Comparison of ENCODE assay signal across 16 mouse cellular contexts in genomic region chr8:120937474-120937873, GRCm38 (mm10).
A peak's percentile ranks its signal among the peaks of the same experiment; 100 is the strongest.
DNase-seq lines count a peak whose midpoint lies in the region; ATAC-seq and TF ChIP-seq lines count a peak whose summit lies in the region.
"Had no signal": no experiment of that assay in that cellular context is flagged by ENCODE, and none has a peak within 500 bp of the region (broad histone marks: within the 10 kb centered on the region; RNA-seq: fewer than 3 reads in every experiment).

No protein-coding gene starts in this region.

- H3K36me3 ChIP-seq in intestine, embryonic 14.5 days (ENCODE audit: control insufficient read depth, insufficient read depth, low read length), result no peaks in the 10 kb centered on the region
- no peaks in the 10 kb centered on the region for H3K36me3 ChIP-seq in intestine, postnatal 0 days (ENCODE audit: control insufficient read depth, insufficient read depth)
- H3K36me3 ChIP-seq in lung, embryonic 15.5 days, result no peaks in the 10 kb centered on the region
- no peaks in the 10 kb centered on the region for H3K36me3 ChIP-seq in embryonic facial prominence, embryonic 10.5 days (replicated peaks)
- no peaks in the 10 kb centered on the region for H3K36me3 ChIP-seq in stomach, embryonic 15.5 days
- H3K36me3 ChIP-seq: forebrain, embryonic 12.5 days; midbrain, embryonic 12.5 days had no signal

- H3K4me1 ChIP-seq in intestine, embryonic 14.5 days (replicated peaks; ENCODE audit: control insufficient read depth, insufficient read depth, low read length), result peaks cover 21% of the 10 kb centered on the region
- H3K4me1 ChIP-seq in intestine, postnatal 0 days (replicated peaks; ENCODE audit: control insufficient read depth, insufficient read depth, low read length), result no peaks in the 10 kb centered on the region
- peaks cover 24% of the 10 kb centered on the region for H3K4me1 ChIP-seq in lung, embryonic 15.5 days
- peaks cover 60% of the 10 kb centered on the region for H3K4me1 ChIP-seq in embryonic facial prominence, embryonic 10.5 days
- peaks cover 22% of the 10 kb centered on the region for H3K4me1 ChIP-seq in stomach, embryonic 15.5 days

- peak overlapping the region; percentile 73 for H3K27ac ChIP-seq in intestine, embryonic 14.5 days (ENCODE audit: low read depth)
- no peak overlapping the region for H3K27ac ChIP-seq in intestine, postnatal 0 days (ENCODE audit: low read depth, low read length)
- H3K27ac ChIP-seq in lung, embryonic 15.5 days, result no peak overlapping the region
- peak overlapping the region; percentile 25 for H3K27ac ChIP-seq in embryonic facial prominence, embryonic 10.5 days (replicated peaks)
- H3K27ac ChIP-seq in stomach, embryonic 15.5 days, result peak overlapping the region; percentile 48; the same call in 1 of the 2 replicates
- H3K27ac ChIP-seq: forebrain, embryonic 12.5 days; hindbrain, postnatal 0 days; liver, embryonic 14.5 days; midbrain, embryonic 12.5 days had no signal

- no peak overlapping the region for H3K9ac ChIP-seq in intestine, embryonic 14.5 days (ENCODE audit: low read length)
- no peak overlapping the region for H3K9ac ChIP-seq in intestine, postnatal 0 days (ENCODE audit: low read depth, low read length)
- no peak overlapping the region for H3K9ac ChIP-seq in lung, embryonic 15.5 days
- no peak overlapping the region for H3K9ac ChIP-seq in stomach, embryonic 15.5 days
- H3K9ac ChIP-seq: forebrain, embryonic 12.5 days; liver, embryonic 14.5 days; midbrain, embryonic 12.5 days had no signal

- peak; percentile 83 for ATAC-seq in intestine, embryonic 14.5 days (replicated peaks; ENCODE audit: low FRiP score, low TSS enrichment, low read depth)
- no peak for ATAC-seq in intestine, postnatal 0 days
- ATAC-seq in lung, embryonic 15.5 days (ENCODE audit: borderline replicate concordance, extremely low read depth, low FRiP score, low TSS enrichment), result peak; percentile 76
- ATAC-seq in stomach, embryonic 15.5 days (ENCODE audit: insufficient read depth, low FRiP score, low read depth), result peak; percentile 50; the same call in 1 of the 2 replicates
- ATAC-seq: hindbrain, postnatal 0 days had no signal

- TF ChIP-seq CTCF in intestine, postnatal 0 days (IDR thresholded peaks at IDR 0.05; ENCODE audit: low read depth), result no peak

- H3K27me3 ChIP-seq in intestine, embryonic 14.5 days (replicated peaks; ENCODE audit: control insufficient read depth, insufficient read depth, low read length), result no peaks in the 10 kb centered on the region
- H3K27me3 ChIP-seq in intestine, postnatal 0 days (replicated peaks; ENCODE audit: control insufficient read depth, insufficient read depth, low read length), result 0 out of 2 replicates have a peak, but pooled peaks cover 4% of the 10 kb centered on the region
- peaks cover 3% of the 10 kb centered on the region; the same call in 1 of the 2 replicates for H3K27me3 ChIP-seq in lung, embryonic 15.5 days
- peaks cover 92% of the 10 kb centered on the region for H3K27me3 ChIP-seq in embryonic facial prominence, embryonic 10.5 days (replicated peaks; ENCODE audit: low read depth, poor library complexity, severe bottlenecking)
- H3K27me3 ChIP-seq in stomach, embryonic 15.5 days (replicated peaks), result peaks cover 4% of the 10 kb centered on the region; the same call in 1 of the 2 replicates

- H3K4me3 ChIP-seq in intestine, embryonic 14.5 days (ENCODE audit: low read depth, low read length), result no peak overlapping the region
- H3K4me3 ChIP-seq in intestine, postnatal 0 days (ENCODE audit: low read depth, low read length), result no peak overlapping the region
- H3K4me3 ChIP-seq in lung, embryonic 15.5 days, result no peak overlapping the region
- no peak overlapping the region for H3K4me3 ChIP-seq in embryonic facial prominence, embryonic 10.5 days
- no peak overlapping the region for H3K4me3 ChIP-seq in stomach, embryonic 15.5 days (replicated peaks)
- H3K4me3 ChIP-seq: forebrain, embryonic 12.5 days; midbrain, embryonic 12.5 days had no signal

- WGBS in intestine, embryonic 14.5 days, result 17% methylated on average over 9 of the region's 9 CpGs
- whole genome bisulfite sequencing in intestine, postnatal 0 days, result 32% methylated on average over 7 of the region's 9 CpGs
- 23% methylated on average over 6 of the region's 9 CpGs for WGBS in lung, embryonic 15.5 days
- WGBS in embryonic facial prominence, embryonic 10.5 days, result 36% methylated on average over 9 of the region's 9 CpGs
- WGBS in stomach, embryonic 15.5 days, result 28% methylated on average over 7 of the region's 9 CpGs

- no peak overlapping the region for H3K4me2 ChIP-seq in intestine, embryonic 14.5 days (ENCODE audit: low read length)
- H3K4me2 ChIP-seq in intestine, postnatal 0 days (replicated peaks; ENCODE audit: low read depth), result no peak overlapping the region
- H3K4me2 ChIP-seq in lung, embryonic 15.5 days, result no peak overlapping the region
- no peak overlapping the region for H3K4me2 ChIP-seq in stomach, embryonic 15.5 days
- H3K4me2 ChIP-seq: forebrain, embryonic 12.5 days; midbrain, embryonic 12.5 days had no signal

- peak; percentile 68 for DNase-seq in intestine, embryonic 14.5 days (ENCODE audit: low spot score)
- DNase-seq in lung, adult 18-20 months, result no peak
- peak; percentile 70 for DNase-seq in embryonic facial prominence, embryonic 10.5 days (ENCODE audit: low spot score)
- DNase-seq in cerebellum, postnatal 25 days, result no peak
- DNase-seq in thymus, postnatal 0 days (ENCODE audit: low spot score), result no peak
- DNase-seq: adrenal gland, postnatal 10 days; cerebellum, adult 9-11 months; heart, adult 18-20 months; heart, postnatal 14 days had no signal

- H3K9me3 ChIP-seq in intestine, embryonic 14.5 days (ENCODE audit: control insufficient read depth, low read length), result no peaks in the 10 kb centered on the region
- H3K9me3 ChIP-seq in intestine, postnatal 0 days (ENCODE audit: control insufficient read depth), result no peaks in the 10 kb centered on the region
- no peaks in the 10 kb centered on the region for H3K9me3 ChIP-seq in lung, embryonic 15.5 days
- no peaks in the 10 kb centered on the region for H3K9me3 ChIP-seq in embryonic facial prominence, embryonic 10.5 days
- H3K9me3 ChIP-seq in stomach, embryonic 15.5 days, result no peaks in the 10 kb centered on the region
- H3K9me3 ChIP-seq: forebrain, embryonic 12.5 days; midbrain, embryonic 12.5 days had no signal

Comparison
In these comparisons a context has a peak if more than half of its experiments do, and no peak if none do; other contexts are left out.
1. H3K27ac ChIP-seq: peak in intestine, embryonic 14.5 days (single experiment), embryonic facial prominence, embryonic 10.5 days (single experiment) and stomach, embryonic 15.5 days (single experiment); none in intestine, postnatal 0 days (single experiment) and lung, embryonic 15.5 days (single experiment).
2. DNase-seq: peak in intestine, embryonic 14.5 days (single experiment) and embryonic facial prominence, embryonic 10.5 days (single experiment); none in lung, adult 18-20 months (0 of 2), cerebellum, postnatal 25 days (0 of 2) and thymus, postnatal 0 days (single experiment).